Mouse (Mus musculus): ENCODE data around the gene Irf2. TPM values are rescaled to one million over a fixed set of nuclear protein-coding genes. Genes with fewer than 3 reads are reported as not detected.
A peak's percentile ranks its signal among the peaks of the same experiment; 100 is the strongest.

Gene Irf2
- total RNA-seq, 1 experiment = 2.6 TPM

GRCm38 (mm10) chr8:46751151-46751550 lies 11.6 kb downstream of the Irf2 start:
- H3K36me3 ChIP-seq (ENCODE audit: control insufficient read depth, insufficient read depth, low read length, poor library complexity, severe bottlenecking) = no peaks in the 10 kb centered on the region
- no peak for DNase-seq (ENCODE audit: low read depth, low spot score)

DNA sequence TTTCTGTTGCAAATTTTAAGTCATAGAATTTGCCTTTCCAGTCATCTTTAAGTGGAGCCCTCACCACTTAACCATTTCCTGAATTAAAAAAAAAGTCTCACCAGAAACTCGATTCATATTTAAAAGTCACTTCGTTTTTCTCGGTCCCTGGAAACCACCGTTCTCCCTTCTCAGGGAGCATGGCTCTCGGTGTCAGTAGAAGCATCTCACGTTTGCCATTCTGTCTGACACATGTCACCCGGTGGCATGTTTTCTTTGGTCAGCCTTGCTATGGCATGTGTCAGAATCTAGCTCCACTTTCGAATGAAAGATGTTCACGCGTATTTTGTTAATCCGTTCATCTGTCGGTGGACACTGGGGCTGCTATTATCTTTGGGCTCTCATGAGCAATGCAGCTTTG lies 13.5 kb downstream of the Irf2 start:
- Histone ChIP-seq H3K4me1 (ENCODE audit: control insufficient read depth in 2 of 2, insufficient read depth in 2 of 2, low read length in 2 of 2, poor library complexity in 1 of 2) (no peaks in the 10 kb centered on the region), H3K36me3 (ENCODE audit: control insufficient read depth, insufficient read depth, low read length, poor library complexity, severe bottlenecking) (no peaks in the 10 kb centered on the region), H3K27ac (ENCODE audit: insufficient read depth, low read depth, low read length, poor library complexity, severe bottlenecking) (no peak overlapping the region), H3K9me3 (ENCODE audit: control insufficient read depth, insufficient read depth, low read depth, low read length) (no peaks in the 10 kb centered on the region), H3K4me3 (ENCODE audit: insufficient read depth in 1 of 2, low read depth in 1 of 2, low read length in 2 of 2, poor library complexity in 1 of 2, severe bottlenecking in 1 of 2) (no peak overlapping the region), H3K9ac (ENCODE audit: insufficient read depth, low read depth, low read length, poor library complexity, severe bottlenecking) (no peak overlapping the region)
- TF ChIP-seq CHD2 (IDR thresholded peaks at IDR 0.05; ENCODE audit: low read depth, low read length) (no peak), HCFC1 (IDR thresholded peaks at IDR 0.05; ENCODE audit: borderline replicate concordance, insufficient read depth, low read length) (no peak), MAFK (IDR thresholded peaks at IDR 0.05; ENCODE audit: insufficient read depth, low read depth, low read length) (no peak), ZNF384 (IDR thresholded peaks at IDR 0.05; ENCODE audit: low read depth, low read length) (no peak), ZC3H11A (IDR thresholded peaks at IDR 0.05; ENCODE audit: borderline replicate concordance, low read depth, low read length) (no peak)
- in situ Hi-C loops (cut with MboI; ENCODE audit: low sequenced_read_pairs in 2 of 2, unreplicated experiment in 2 of 2) = no loop called here
- DNase-seq (ENCODE audit: low read depth, low spot score) = no peak

More at GRCm38 (mm10) chr8:46751151-46751550, 11.6 kb downstream of the Irf2 start:
- Histone ChIP-seq H3K9ac (ENCODE audit: insufficient read depth, low read depth, low read length, poor library complexity, severe bottlenecking) (no peak overlapping the region), H3K4me3 (ENCODE audit: insufficient read depth in 1 of 2, low read depth in 1 of 2, low read length in 2 of 2, poor library complexity in 1 of 2, severe bottlenecking in 1 of 2) (no peak overlapping the region), H3K9me3 (ENCODE audit: control insufficient read depth, insufficient read depth, low read depth, low read length) (no peaks in the 10 kb centered on the region), H3K4me1 (ENCODE audit: control insufficient read depth in 2 of 2, insufficient read depth in 2 of 2, low read length in 2 of 2, poor library complexity in 1 of 2) (no peaks in the 10 kb centered on the region), H3K27ac (ENCODE audit: insufficient read depth, low read depth, low read length, poor library complexity, severe bottlenecking) (no peak overlapping the region)
- in situ Hi-C loops (cut with MboI; ENCODE audit: low sequenced_read_pairs in 2 of 2, unreplicated experiment in 2 of 2) = no loop called here
- TF ChIP-seq ZNF384 (IDR thresholded peaks at IDR 0.05; ENCODE audit: low read depth, low read length) = no peak
- TF ChIP-seq CHD2 (IDR thresholded peaks at IDR 0.05; ENCODE audit: low read depth, low read length) = no peak
- TF ChIP-seq ZC3H11A (IDR thresholded peaks at IDR 0.05; ENCODE audit: borderline replicate concordance, low read depth, low read length) = no peak
- TF ChIP-seq MAFK (IDR thresholded peaks at IDR 0.05; ENCODE audit: insufficient read depth, low read depth, low read length) = no peak

- H3K9ac ChIP-seq (ENCODE audit: insufficient read depth, low read depth, low read length, poor library complexity, severe bottlenecking) = no peak overlapping the region
- no peak for DNase-seq (ENCODE audit: low read depth, low spot score)
- no peak overlapping the region for H3K27ac ChIP-seq (ENCODE audit: insufficient read depth, low read depth, low read length, poor library complexity, severe bottlenecking)
- no peaks in the 10 kb centered on the region for H3K36me3 ChIP-seq (ENCODE audit: control insufficient read depth, insufficient read depth, low read length, poor library complexity, severe bottlenecking)
- H3K9me3 ChIP-seq (ENCODE audit: control insufficient read depth, insufficient read depth, low read depth, low read length) = no peaks in the 10 kb centered on the region
- H3K4me1 ChIP-seq (ENCODE audit: control insufficient read depth in 2 of 2, insufficient read depth in 2 of 2, low read length in 2 of 2, poor library complexity in 1 of 2) = no peaks in the 10 kb centered on the region
- in situ Hi-C loops (cut with MboI; ENCODE audit: low sequenced_read_pairs in 2 of 2, unreplicated experiment in 2 of 2) = no loop called here
- no peak overlapping the region for H3K4me3 ChIP-seq (ENCODE audit: insufficient read depth in 1 of 2, low read depth in 1 of 2, low read length in 2 of 2, poor library complexity in 1 of 2, severe bottlenecking in 1 of 2)
- TF ChIP-seq ZNF384 (IDR thresholded peaks at IDR 0.05; ENCODE audit: low read depth, low read length) = 0 out of 2 replicates have a peak, but pooled peaks have one; percentile 80
- no peak for TF ChIP-seq MAFK (IDR thresholded peaks at IDR 0.05; ENCODE audit: insufficient read depth, low read depth, low read length)
Measured at GRCm38 (mm10) chr8:46754355-46754754, 14.8 kb downstream of the Irf2 start.

DNA sequence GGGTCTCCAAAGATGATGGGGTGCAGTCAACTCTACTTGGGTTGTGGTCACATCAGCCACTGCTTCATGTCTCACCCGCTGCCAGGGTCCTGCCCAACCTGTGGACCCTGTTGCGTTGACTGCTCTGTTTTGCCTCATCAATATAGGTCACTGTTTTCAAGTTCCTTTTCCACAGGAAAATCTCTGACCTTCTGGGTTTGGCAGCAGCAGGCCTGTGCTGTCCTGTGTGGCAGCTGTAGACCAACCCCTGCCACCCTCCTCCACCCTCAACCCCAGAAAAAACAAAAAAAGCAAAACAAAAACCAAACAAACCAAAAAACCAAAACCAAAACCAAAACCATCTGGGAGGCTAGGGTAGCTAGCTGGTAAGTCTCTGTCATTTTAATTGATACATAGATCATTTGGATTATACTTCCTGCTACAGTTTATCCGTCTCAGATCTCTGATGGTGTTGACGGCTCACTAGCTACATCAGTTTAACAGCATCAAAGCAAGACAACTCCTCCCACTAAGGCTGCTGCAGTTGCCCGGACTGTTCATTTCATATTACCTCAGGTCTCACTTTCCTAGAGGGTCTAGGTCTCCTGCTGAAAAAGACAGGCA lies 16.3 kb downstream of the Irf2 start:
- Histone ChIP-seq H3K36me3 (ENCODE audit: control insufficient read depth, insufficient read depth, low read length, poor library complexity, severe bottlenecking) (no peaks in the 10 kb centered on the region), H3K9ac (ENCODE audit: insufficient read depth, low read depth, low read length, poor library complexity, severe bottlenecking) (no peak overlapping the region), H3K9me3 (ENCODE audit: control insufficient read depth, insufficient read depth, low read depth, low read length) (no peaks in the 10 kb centered on the region), H3K27ac (ENCODE audit: insufficient read depth, low read depth, low read length, poor library complexity, severe bottlenecking) (no peak overlapping the region), H3K4me1 (ENCODE audit: control insufficient read depth in 2 of 2, insufficient read depth in 2 of 2, low read length in 2 of 2, poor library complexity in 1 of 2) (no peaks in the 10 kb centered on the region), H3K4me3 (ENCODE audit: insufficient read depth in 1 of 2, low read depth in 1 of 2, low read length in 2 of 2, poor library complexity in 1 of 2, severe bottlenecking in 1 of 2) (no peak overlapping the region)
- no peak for DNase-seq (ENCODE audit: low read depth, low spot score)
- in situ Hi-C loops (cut with MboI; ENCODE audit: low sequenced_read_pairs in 2 of 2, unreplicated experiment in 2 of 2) = no loop called here
- no peak for TF ChIP-seq ZC3H11A (IDR thresholded peaks at IDR 0.05; ENCODE audit: borderline replicate concordance, low read depth, low read length)
- TF ChIP-seq HCFC1 (IDR thresholded peaks at IDR 0.05; ENCODE audit: borderline replicate concordance, insufficient read depth, low read length) = no peak
- TF ChIP-seq MAFK (IDR thresholded peaks at IDR 0.05; ENCODE audit: insufficient read depth, low read depth, low read length) = no peak
- no peak for TF ChIP-seq ZNF384 (IDR thresholded peaks at IDR 0.05; ENCODE audit: low read depth, low read length)
- TF ChIP-seq CHD2 (IDR thresholded peaks at IDR 0.05; ENCODE audit: low read depth, low read length) = no peak

- in situ Hi-C loops (cut with MboI; ENCODE audit: low sequenced_read_pairs in 2 of 2, unreplicated experiment in 2 of 2) = no loop called here
- no peak overlapping the region for H3K9ac ChIP-seq (ENCODE audit: insufficient read depth, low read depth, low read length, poor library complexity, severe bottlenecking)
- DNase-seq (ENCODE audit: low read depth, low spot score) = no peak
- no peaks in the 10 kb centered on the region for H3K36me3 ChIP-seq (ENCODE audit: control insufficient read depth, insufficient read depth, low read length, poor library complexity, severe bottlenecking)
- no peaks in the 10 kb centered on the region for H3K4me1 ChIP-seq (ENCODE audit: control insufficient read depth in 2 of 2, insufficient read depth in 2 of 2, low read length in 2 of 2, poor library complexity in 1 of 2)
- no peak overlapping the region for H3K27ac ChIP-seq (ENCODE audit: insufficient read depth, low read depth, low read length, poor library complexity, severe bottlenecking)
- no peak overlapping the region for H3K4me3 ChIP-seq (ENCODE audit: insufficient read depth in 1 of 2, low read depth in 1 of 2, low read length in 2 of 2, poor library complexity in 1 of 2, severe bottlenecking in 1 of 2)
- TF ChIP-seq ZC3H11A (IDR thresholded peaks at IDR 0.05; ENCODE audit: borderline replicate concordance, low read depth, low read length) (no peak), CHD2 (IDR thresholded peaks at IDR 0.05; ENCODE audit: low read depth, low read length) (no peak), MAFK (IDR thresholded peaks at IDR 0.05; ENCODE audit: insufficient read depth, low read depth, low read length) (no peak), HCFC1 (IDR thresholded peaks at IDR 0.05; ENCODE audit: borderline replicate concordance, insufficient read depth, low read length) (no peak), ZNF384 (IDR thresholded peaks at IDR 0.05; ENCODE audit: low read depth, low read length) (no peak)
- no peaks in the 10 kb centered on the region for H3K9me3 ChIP-seq (ENCODE audit: control insufficient read depth, insufficient read depth, low read depth, low read length)
Measured at GRCm38 (mm10) chr8:46757613-46758012, 18.1 kb downstream of the Irf2 start.
